Mouse (Mus musculus) MEL (cell line): ENCODE measurements around the gene Dlx3.

Experiments
- CTCF ChIP-seq, 3 experiments: IDR thresholded peaks in 2 of 3; conservative IDR thresholded peaks in 1 of 3; 2 replicates each; pipeline ENCODE4 v1.5.1; 2011 to 2012; ENCODE audit warnings: low read length in 3 of 3, low read depth in 2 of 3, mild to moderate bottlenecking in 2 of 3, improper control_type of control experiment in 1 of 3, inconsistent platforms in 1 of 3, mixed read lengths in 1 of 3, moderate library complexity in 1 of 3; ENCODE audit not compliant: control insufficient read depth in 1 of 3, insufficient read depth in 1 of 3, poor library complexity in 1 of 3, severe bottlenecking in 1 of 3
- E2F4 ChIP-seq: IDR thresholded peaks from 2 replicates; pipeline ENCODE4 v1.6.1; 2011; ENCODE audit warnings: low read depth, low read length, improper control_type of control experiment, borderline replicate concordance
- GABPA ChIP-seq: IDR thresholded peaks from 2 replicates; pipeline ENCODE4 v1.6.1; 2012; ENCODE audit warnings: low read depth, mild to moderate bottlenecking, inconsistent platforms, low read length, improper control_type of control experiment, moderate library complexity
- GATA1 ChIP-seq: IDR thresholded peaks from 2 replicates; pipeline ENCODE4 v1.6.1; 2011; ENCODE audit warnings: low read depth, low read length, improper control_type of control experiment
- HCFC1 ChIP-seq: IDR thresholded peaks from 2 replicates; pipeline ENCODE4 v1.6.1; 2012; ENCODE audit warnings: low read depth, mild to moderate bottlenecking, inconsistent platforms, low read length, improper control_type of control experiment, moderate library complexity
- MAFK ChIP-seq: IDR thresholded peaks from 2 replicates; pipeline ENCODE4 v1.6.1; 2011; ENCODE audit warnings: low read depth, mild to moderate bottlenecking, low read length, improper control_type of control experiment, borderline replicate concordance
- MEF2A ChIP-seq: IDR thresholded peaks from 2 replicates; pipeline ENCODE4 v1.6.1; 2014; ENCODE audit warnings: low read depth, mild to moderate bottlenecking, inconsistent platforms, low read length, improper control_type of control experiment; ENCODE audit not compliant: poor library complexity, insufficient replicate concordance, severe bottlenecking; ENCODE audit errors: extremely low read depth
- NELFE ChIP-seq: IDR thresholded peaks from 2 replicates; pipeline ENCODE4 v1.6.1; 2011; ENCODE audit warnings: low read depth, low read length, improper control_type of control experiment
- NRF1 ChIP-seq: IDR thresholded peaks from 2 replicates; pipeline ENCODE4 v1.6.1; 2014; ENCODE audit warnings: low read depth, mild to moderate bottlenecking, inconsistent platforms, low read length, improper control_type of control experiment, moderate library complexity; ENCODE audit not compliant: poor library complexity, insufficient read depth, severe bottlenecking
- POLR2AphosphoS2 ChIP-seq: IDR thresholded peaks from 2 replicates; pipeline ENCODE4 v1.6.1; 2011; ENCODE audit warnings: low read length, improper control_type of control experiment
- TAL1 ChIP-seq: IDR thresholded peaks from 2 replicates; pipeline ENCODE4 v1.6.1; 2012; ENCODE audit warnings: mild to moderate bottlenecking, inconsistent platforms, low read length, moderate library complexity, mixed read lengths
- TBP ChIP-seq: IDR thresholded peaks from 2 replicates; pipeline ENCODE4 v1.8.0; 2011; ENCODE audit warnings: low read depth, low read length, improper control_type of control experiment

GRCm38 (mm10) chr11:95144946-95145483 is 25.1 kb downstream of the Dlx3 start:
- no peak for TF ChIP-seq CTCF (IDR thresholded peaks at IDR 0.05 in 2 of 3, conservative IDR thresholded peaks at IDR 0.05 in 1 of 3; ENCODE audit: control insufficient read depth in 1 of 3, insufficient read depth in 1 of 3, low read depth in 2 of 3, low read length in 3 of 3, poor library complexity in 1 of 3, severe bottlenecking in 1 of 3)
- no peak for TF ChIP-seq GABPA
- no peak for TF ChIP-seq MEF2A
- no peak for TF ChIP-seq TAL1
- no peak for TF ChIP-seq TBP
- no peak for TF ChIP-seq GATA1
- no peak for TF ChIP-seq POLR2AphosphoS2
- TF ChIP-seq NRF1: no peak
- no peak for TF ChIP-seq MAFK
- no peak for TF ChIP-seq NELFE
- no peak for TF ChIP-seq HCFC1
- no peak for TF ChIP-seq E2F4
